Mouse (Mus musculus) brain, embryonic 18.5 days (tissue): ENCODE measurements around the gene Lypd8.
A peak's percentile ranks its signal among the peaks of the same experiment; 100 is the strongest.
"Not testable (repeated sequence)": the region's sequence is repeated elsewhere in the genome, so short reads cannot be mapped to it uniquely, and the experiment has no call there.

ENCODE experiments used
- DNase-seq: peaks from one replicate; pipeline ENCODE4 v3.0.0-alpha.2; 2012; ENCODE audit warnings: low read depth, low spot score

The Lypd8 gene

GRCm38 (mm10) chr11:58378763-58379278 is at the start of gene Lypd8:
Lypd8 (plus strand) TSS chr11:58379043.
- DNase-seq, result no peak

DNA sequence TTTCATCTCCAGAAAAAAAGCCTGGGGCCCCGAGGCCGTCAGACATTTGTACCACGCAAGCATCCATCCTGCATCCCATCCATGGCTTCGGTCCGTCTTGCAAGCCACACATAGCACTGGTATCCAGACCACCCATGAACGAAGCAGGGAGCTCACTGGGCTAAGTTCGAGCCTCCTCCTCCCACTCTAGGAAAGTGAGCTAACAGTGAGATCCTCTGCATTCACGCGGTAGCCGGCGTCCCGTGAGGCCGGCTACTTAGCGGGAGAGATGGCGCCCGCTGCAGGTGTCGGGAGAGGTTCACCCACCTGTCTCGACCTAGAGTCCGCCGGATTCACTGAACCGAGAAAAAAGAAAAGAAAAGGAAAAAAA is 49.0 kb upstream of the Lypd8 start:
- no peak for DNase-seq

DNA sequence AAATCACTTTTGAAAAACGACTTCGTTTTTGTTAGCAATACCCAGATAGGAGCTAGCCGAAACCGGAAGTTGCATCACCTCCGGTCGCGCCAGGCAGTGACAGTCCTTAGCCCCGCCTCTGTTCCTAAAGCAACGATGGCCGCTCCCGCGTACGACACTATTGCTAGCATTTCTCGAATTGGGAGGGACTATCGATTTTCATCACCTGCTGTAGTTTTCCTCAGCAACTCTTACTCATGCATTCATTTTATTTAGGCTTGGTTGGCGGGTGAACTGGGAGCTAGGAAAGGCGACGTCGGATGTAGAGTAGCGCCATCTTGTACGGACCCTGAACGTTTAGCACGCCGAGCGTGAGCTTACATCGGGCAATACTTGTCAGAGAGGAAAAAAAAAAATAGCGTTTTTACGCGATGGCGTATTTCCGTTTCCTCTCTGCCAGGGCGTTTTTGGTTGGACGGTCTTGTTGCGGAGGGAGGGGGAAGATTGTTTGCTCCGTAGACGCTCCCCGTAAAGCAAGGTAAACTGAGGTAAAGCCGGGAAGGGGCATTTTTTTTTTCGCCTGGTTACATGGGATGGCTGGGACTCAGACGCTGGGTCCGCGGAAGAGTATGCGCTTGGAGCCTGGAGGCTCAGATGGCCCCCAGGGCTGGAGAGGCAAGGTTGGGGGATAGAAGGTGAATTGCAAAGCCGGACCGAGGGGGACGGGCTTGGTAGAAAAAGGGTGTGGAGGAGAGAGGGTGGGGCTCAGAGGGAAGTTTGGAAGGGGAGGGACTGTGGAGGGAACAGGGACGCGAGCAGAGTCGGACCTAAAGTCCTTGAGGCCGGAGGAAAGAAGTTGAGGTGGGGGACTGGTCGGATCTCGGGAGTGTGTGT is 48.3 kb upstream of the Lypd8 start, which contains the start of the genes Zfp672 and Sh3bp5l:
Gene Zfp672, minus strand, starts transcription at position 64 of the 873 bp plus-strand sequence.
Gene Sh3bp5l, plus strand, starts transcription at position 449 of the 873 bp plus-strand sequence.
- peak; percentile 94 for DNase-seq

GRCm38 (mm10) chr11:58331149-58331495 is 47.7 kb upstream of the Lypd8 start:
- DNase-seq, result no peak

- no peak for DNase-seq
These were observed 47.3 kb upstream of the Lypd8 start for GRCm38 (mm10) chr11:58331546-58331945.

DNA sequence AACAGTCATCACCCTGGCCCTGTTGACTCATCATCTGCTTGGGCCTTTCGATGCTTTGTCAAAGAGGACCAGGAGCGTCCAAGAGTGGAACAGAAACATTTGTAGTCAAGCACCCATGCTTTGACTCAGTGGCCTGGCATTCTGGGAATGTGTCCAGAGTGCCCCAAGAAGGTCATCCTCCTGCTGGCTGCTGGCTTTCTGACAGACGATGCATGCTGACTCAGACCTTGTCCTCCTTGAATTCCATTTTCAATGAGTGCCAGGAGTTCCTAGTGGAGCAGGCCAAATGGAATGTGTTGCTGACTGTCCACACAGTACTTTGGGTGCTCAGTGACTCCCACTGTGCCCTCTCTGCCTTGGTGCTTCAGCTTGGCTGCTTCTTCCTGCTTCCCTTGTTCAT is 44.1 kb upstream of the Lypd8 start:
- no peak for DNase-seq

- no peak for DNase-seq
These were observed 32.1 kb upstream of the Lypd8 start for GRCm38 (mm10) chr11:58346745-58347144.

GRCm38 (mm10) chr11:58350628-58351027 is 28.2 kb upstream of the Lypd8 start:
- DNase-seq, result no peak

DNA sequence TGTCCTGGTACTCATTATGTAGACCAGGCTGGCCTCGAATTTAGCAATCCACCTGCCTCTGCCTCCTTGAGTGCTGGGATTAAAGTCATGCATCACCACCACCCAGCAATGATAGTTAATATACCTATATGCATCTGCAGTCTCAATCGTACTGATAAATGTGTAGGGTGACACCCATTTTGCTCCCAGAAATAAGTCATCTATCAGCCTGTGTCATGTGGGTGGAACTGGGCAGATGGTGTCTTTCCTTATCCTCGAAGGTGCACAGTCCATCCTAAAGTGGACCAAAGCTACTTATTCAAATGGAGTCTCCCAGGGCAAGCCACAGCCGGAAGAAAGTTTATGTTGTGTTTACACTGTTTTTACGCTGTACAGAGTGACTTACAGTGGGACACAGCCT is 27.7 kb upstream of the Lypd8 start:
- no peak for DNase-seq

- no peak for DNase-seq
These were observed 25.9 kb upstream of the Lypd8 start for GRCm38 (mm10) chr11:58352681-58353548.

GRCm38 (mm10) chr11:58353709-58354108 is 25.1 kb upstream of the Lypd8 start:
- DNase-seq, result no peak

DNA sequence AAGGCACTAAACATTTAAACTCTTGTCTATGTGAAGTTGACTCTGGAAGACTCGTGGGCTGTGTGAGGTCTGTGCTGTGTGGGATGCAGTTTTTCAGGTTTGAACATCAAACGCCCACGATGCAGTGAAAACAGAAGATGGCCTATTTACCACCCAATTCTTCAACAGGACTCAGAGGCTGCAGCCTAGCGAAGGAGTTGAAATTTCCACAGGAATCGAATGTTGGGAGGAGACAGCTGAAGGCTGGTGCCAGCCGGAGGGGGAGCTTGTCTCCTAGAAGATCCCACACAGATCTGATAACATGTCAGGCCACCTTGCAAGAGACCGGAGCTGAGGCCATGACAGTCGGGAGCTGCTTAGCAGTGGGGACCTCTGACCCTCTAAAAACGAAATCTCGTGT is 24.4 kb upstream of the Lypd8 start:
- no peak for DNase-seq

GRCm38 (mm10) chr11:58354927-58355326 is 23.9 kb upstream of the Lypd8 start:
- DNase-seq, result no peak

GRCm38 (mm10) chr11:58357042-58357441 is 21.8 kb upstream of the Lypd8 start:
- DNase-seq, result no peak

GRCm38 (mm10) chr11:58357844-58358534 is 20.9 kb upstream of the Lypd8 start:
- DNase-seq, result no peak

DNA sequence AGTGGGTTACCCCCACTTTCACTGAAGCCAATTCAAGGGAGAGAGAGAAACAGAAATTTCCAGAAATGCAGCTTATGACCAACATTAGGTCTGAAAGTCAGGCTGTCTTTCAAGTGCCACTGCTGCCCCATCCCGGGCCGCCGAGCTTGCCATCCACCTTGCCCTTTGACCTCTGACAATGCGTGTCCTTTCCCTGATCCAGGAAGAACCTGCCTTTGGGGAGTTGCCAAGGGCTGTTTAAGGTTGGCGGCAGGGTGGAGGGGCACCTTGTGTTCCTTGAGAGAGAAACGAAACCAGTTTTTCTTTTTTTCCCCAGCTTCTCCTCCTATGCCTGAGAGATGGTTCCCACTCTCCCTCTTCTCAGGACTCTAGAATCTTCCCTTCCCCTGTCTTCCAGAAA is 16.3 kb upstream of the Lypd8 start:
- not testable (repeated sequence) for DNase-seq

DNA sequence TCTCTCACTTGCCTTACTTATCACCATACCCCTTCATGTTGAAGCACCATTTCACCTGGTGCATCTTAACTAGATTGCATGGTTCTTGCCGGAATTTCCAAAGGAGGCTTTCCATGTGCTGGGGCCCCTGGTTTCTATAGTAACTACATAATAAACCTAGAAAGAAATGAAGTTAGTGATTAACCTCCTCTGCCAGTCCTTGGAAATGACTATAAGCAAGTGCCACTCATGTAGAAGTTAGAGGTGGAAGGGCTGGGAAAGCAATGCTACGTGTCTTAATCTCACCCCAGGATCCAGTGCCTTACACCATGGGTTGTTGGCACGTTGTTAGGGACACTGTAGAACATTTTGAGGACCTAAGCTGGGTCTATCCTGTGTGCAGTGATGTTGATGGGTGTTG is 14.4 kb upstream of the Lypd8 start:
- DNase-seq, result no peak

- DNase-seq, result not testable (repeated sequence)
These were observed 12.7 kb upstream of the Lypd8 start for GRCm38 (mm10) chr11:58366191-58366590.

- DNase-seq, result no peak
These were observed 1.6 kb upstream of the Lypd8 start for GRCm38 (mm10) chr11:58377273-58377672.

GRCm38 (mm10) chr11:58377686-58378085 is 1.2 kb upstream of the Lypd8 start:
- DNase-seq, result no peak

DNA sequence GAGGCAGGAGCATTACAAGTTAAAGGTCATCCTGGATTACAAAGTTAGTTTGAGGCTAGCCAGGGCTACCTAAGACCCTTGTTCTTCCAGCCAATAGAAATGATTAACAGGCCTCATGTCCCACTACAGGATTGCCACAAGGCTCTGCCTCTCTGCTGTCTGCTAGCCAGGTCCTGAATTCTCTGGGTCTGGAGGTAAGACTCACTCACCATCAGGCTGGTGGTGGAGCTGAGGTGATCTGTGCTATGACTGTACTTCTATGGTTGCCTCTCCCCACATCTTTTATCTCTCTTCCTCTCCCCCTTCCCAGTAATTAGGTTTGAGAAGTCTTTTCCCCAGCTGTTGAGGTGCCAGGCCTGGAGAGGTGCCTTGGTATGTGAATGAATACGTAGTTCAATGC is 673 bp downstream of the Lypd8 start:
- no peak for DNase-seq

GRCm38 (mm10) chr11:58382471-58382870 is 3.6 kb downstream of the Lypd8 start:
- DNase-seq, result peak; percentile 8
